Mouse (Mus musculus): ENCODE data around the gene Npas1. TPM values are rescaled to one million over a fixed set of nuclear protein-coding genes. Genes with fewer than 3 reads are reported as not detected.

Npas1 gene
- total and polyA plus RNA-seq, 3 experiments: 0.05 TPM; not detected in 2

- TF ChIP-seq CTCF (IDR thresholded peaks at IDR 0.05; ENCODE audit: low read depth, low read length): no peak
- no peak for TF ChIP-seq GATA1 (IDR thresholded peaks at IDR 0.05; ENCODE audit: borderline replicate concordance, low read length)
- no peak for TF ChIP-seq POLR2AphosphoS5 (IDR thresholded peaks at IDR 0.05; ENCODE audit: insufficient replicate concordance, low read depth, low read length)
- TF ChIP-seq TAL1 (conservative IDR thresholded peaks at IDR 0.05; ENCODE audit: low read depth, low read length): no peak
- TF ChIP-seq GATA2 (IDR thresholded peaks at IDR 0.05; ENCODE audit: borderline replicate concordance, low read depth, low read length): no peak
- ATAC-seq (ENCODE audit: extremely low read depth, insufficient number of reproducible peaks, low FRiP score, poor library complexity, severe bottlenecking) (no peak), DNase-seq (ENCODE audit: low spot score) (no peak)
- Histone ChIP-seq H3K27me3 (ENCODE audit: insufficient read depth, low read length) (no peaks in the 10 kb centered on the region), H3K4me3 (ENCODE audit: low read depth, low read length) (no peak overlapping the region; the same call in 1 of the 2 replicates), H3K9me3 (replicated peaks) (no peaks in the 10 kb centered on the region), H3K4me1 (ENCODE audit: insufficient read depth, low read depth, low read length) (peaks cover 32% of the 10 kb centered on the region), H3K36me3 (replicated peaks) (peaks cover 29% of the 10 kb centered on the region)
Observed at GRCm38 (mm10) chr7:16451656-16452055, 25.9 kb downstream of the Npas1 start.

GRCm38 (mm10) chr7:16441241-16441640, 36.3 kb downstream of the Npas1 start:
- Histone ChIP-seq H3K27me3 (ENCODE audit: insufficient read depth, low read length) (peaks cover 16% of the 10 kb centered on the region), H3K9me3 (replicated peaks) (no peaks in the 10 kb centered on the region), H3K4me3 (ENCODE audit: low read depth, low read length) (no peak overlapping the region), H3K36me3 (replicated peaks) (peaks cover 12% of the 10 kb centered on the region), H3K4me1 (ENCODE audit: insufficient read depth, low read depth, low read length) (0 out of 2 replicates have a peak, but pooled peaks cover under 1% of the 10 kb centered on the region)
- peak; percentile 28; the same call in 1 of the 2 replicates for ATAC-seq (ENCODE audit: extremely low read depth, insufficient number of reproducible peaks, low FRiP score, poor library complexity, severe bottlenecking)
- TF ChIP-seq GATA2 (IDR thresholded peaks at IDR 0.05; ENCODE audit: borderline replicate concordance, low read depth, low read length) (no peak), TAL1 (conservative IDR thresholded peaks at IDR 0.05; ENCODE audit: low read depth, low read length) (no peak), POLR2AphosphoS5 (IDR thresholded peaks at IDR 0.05; ENCODE audit: insufficient replicate concordance, low read depth, low read length) (no peak), CTCF (IDR thresholded peaks at IDR 0.05; ENCODE audit: low read depth, low read length) (no peak), GATA1 (IDR thresholded peaks at IDR 0.05; ENCODE audit: borderline replicate concordance, low read length) (no peak)
- DNase-seq (ENCODE audit: low spot score): no peak

- Histone ChIP-seq H3K4me1 (ENCODE audit: insufficient read depth, low read depth, low read length) (peaks cover 28% of the 10 kb centered on the region), H3K9me3 (replicated peaks) (no peaks in the 10 kb centered on the region), H3K36me3 (replicated peaks) (peaks cover 73% of the 10 kb centered on the region), H3K4me3 (ENCODE audit: low read depth, low read length) (no peak overlapping the region), H3K27me3 (ENCODE audit: insufficient read depth, low read length) (no peaks in the 10 kb centered on the region)
- ATAC-seq (ENCODE audit: extremely low read depth, insufficient number of reproducible peaks, low FRiP score, poor library complexity, severe bottlenecking) (no peak), DNase-seq (ENCODE audit: low spot score) (no peak)
- TF ChIP-seq GATA1 (IDR thresholded peaks at IDR 0.05; ENCODE audit: borderline replicate concordance, low read length) (no peak), POLR2AphosphoS5 (IDR thresholded peaks at IDR 0.05; ENCODE audit: insufficient replicate concordance, low read depth, low read length) (no peak), TAL1 (conservative IDR thresholded peaks at IDR 0.05; ENCODE audit: low read depth, low read length) (no peak), CTCF (IDR thresholded peaks at IDR 0.05; ENCODE audit: low read depth, low read length) (no peak)
Observed at GRCm38 (mm10) chr7:16435088-16435487, 42.4 kb downstream of the Npas1 start.

GRCm38 (mm10) chr7:16433352-16433971, 44.1 kb downstream of the Npas1 start:
- Histone ChIP-seq H3K9me3 (replicated peaks) (no peaks in the 10 kb centered on the region), H3K4me3 (ENCODE audit: low read depth, low read length) (no peak overlapping the region), H3K4me1 (ENCODE audit: insufficient read depth, low read depth, low read length) (peaks cover 28% of the 10 kb centered on the region), H3K27me3 (ENCODE audit: insufficient read depth, low read length) (no peaks in the 10 kb centered on the region), H3K36me3 (replicated peaks) (peaks cover 89% of the 10 kb centered on the region)
- ATAC-seq (ENCODE audit: extremely low read depth, insufficient number of reproducible peaks, low FRiP score, poor library complexity, severe bottlenecking) (no peak), DNase-seq (ENCODE audit: low spot score) (no peak)
- no peak for TF ChIP-seq CTCF (IDR thresholded peaks at IDR 0.05; ENCODE audit: low read depth, low read length)
- TF ChIP-seq POLR2AphosphoS5 (IDR thresholded peaks at IDR 0.05; ENCODE audit: insufficient replicate concordance, low read depth, low read length): no peak
- TF ChIP-seq GATA1 (IDR thresholded peaks at IDR 0.05; ENCODE audit: borderline replicate concordance, low read length): no peak
- no peak for TF ChIP-seq TAL1 (conservative IDR thresholded peaks at IDR 0.05; ENCODE audit: low read depth, low read length)
- no peak for TF ChIP-seq GATA2 (IDR thresholded peaks at IDR 0.05; ENCODE audit: borderline replicate concordance, low read depth, low read length)

GRCm38 (mm10) chr7:16426129-16426729, 51.3 kb downstream of the Npas1 start:
- Histone ChIP-seq H3K4me3 (ENCODE audit: low read depth, low read length) (no peak overlapping the region), H3K9me3 (replicated peaks) (no peaks in the 10 kb centered on the region), H3K27me3 (ENCODE audit: insufficient read depth, low read length) (no peaks in the 10 kb centered on the region), H3K36me3 (replicated peaks) (peaks cover 99% of the 10 kb centered on the region), H3K4me1 (ENCODE audit: insufficient read depth, low read depth, low read length) (0 out of 2 replicates have a peak, but pooled peaks cover 6% of the 10 kb centered on the region)
- ATAC-seq (ENCODE audit: extremely low read depth, insufficient number of reproducible peaks, low FRiP score, poor library complexity, severe bottlenecking): 0 out of 2 replicates have a peak, but pooled peaks have one; percentile 34
- DNase-seq (ENCODE audit: low spot score): peak; percentile 43
- TF ChIP-seq GATA2 (IDR thresholded peaks at IDR 0.05; ENCODE audit: borderline replicate concordance, low read depth, low read length): no peak
- peak; percentile 47 for TF ChIP-seq CTCF (IDR thresholded peaks at IDR 0.05; ENCODE audit: low read depth, low read length)

- DNase-seq (ENCODE audit: low spot score) (no peak), ATAC-seq (ENCODE audit: extremely low read depth, insufficient number of reproducible peaks, low FRiP score, poor library complexity, severe bottlenecking) (no peak)
Observed at GRCm38 (mm10) chr7:16425721-16426120, 51.8 kb downstream of the Npas1 start.

More at GRCm38 (mm10) chr7:16425721-16426120, 51.8 kb downstream of the Npas1 start:
- Histone ChIP-seq H3K27me3 (ENCODE audit: insufficient read depth, low read length) (no peaks in the 10 kb centered on the region), H3K4me1 (ENCODE audit: insufficient read depth, low read depth, low read length) (0 out of 2 replicates have a peak, but pooled peaks cover 4% of the 10 kb centered on the region), H3K36me3 (replicated peaks) (peaks cover 99% of the 10 kb centered on the region), H3K9me3 (replicated peaks) (no peaks in the 10 kb centered on the region), H3K4me3 (ENCODE audit: low read depth, low read length) (no peak overlapping the region)
- no peak for TF ChIP-seq GATA1 (IDR thresholded peaks at IDR 0.05; ENCODE audit: borderline replicate concordance, low read length)
- TF ChIP-seq POLR2AphosphoS5 (IDR thresholded peaks at IDR 0.05; ENCODE audit: insufficient replicate concordance, low read depth, low read length): no peak
- TF ChIP-seq GATA2 (IDR thresholded peaks at IDR 0.05; ENCODE audit: borderline replicate concordance, low read depth, low read length): no peak
- no peak for TF ChIP-seq TAL1 (conservative IDR thresholded peaks at IDR 0.05; ENCODE audit: low read depth, low read length)
- no peak for TF ChIP-seq CTCF (IDR thresholded peaks at IDR 0.05; ENCODE audit: low read depth, low read length)

All from G1E (cell line).